Mouse (Mus musculus) MEL (cell line): ENCODE measurements around the gene St7. TPM values are rescaled to one million over a fixed set of nuclear protein-coding genes. Genes with fewer than 3 reads are reported as not detected.

ENCODE experiments used
- DNase-seq: peaks from one replicate; pipeline ENCODE4 v3.0.0; 2011; ENCODE audit warnings: low read depth, low spot score
- H3K27ac ChIP-seq: 2 replicates; pipeline ENCODE4 v1.5.1; 2012; ENCODE audit warnings: low read depth, mild to moderate bottlenecking, control low read depth, low read length, moderate library complexity; ENCODE audit not compliant: control insufficient read depth
- H3K27me3 ChIP-seq, 2 experiments: fragments of 150-350 bp in 1 of 2; sonication (generic) in 1 of 2; 2 replicates each; pipeline ENCODE4 v1.6.1; 2012; ENCODE audit warnings: low read length in 2 of 2, mild to moderate bottlenecking in 2 of 2, improper control_type of control experiment in 1 of 2, moderate library complexity in 1 of 2; ENCODE audit not compliant: insufficient read depth in 2 of 2, control insufficient read depth in 1 of 2
- H3K36me3 ChIP-seq, 2 experiments: 2 replicates each; pipeline ENCODE4 v1.6.1; 2012 to 2014; ENCODE audit warnings: low read length in 2 of 2, improper control_type of control experiment in 1 of 2, inconsistent platforms in 1 of 2, mild to moderate bottlenecking in 1 of 2; ENCODE audit not compliant: insufficient read depth in 2 of 2, control insufficient read depth in 1 of 2
- H3K4me1 ChIP-seq, 2 experiments: fragments of 150-350 bp in 1 of 2; sonication (generic) in 1 of 2; 2 replicates each; pipeline ENCODE4 v1.6.1; 2012; ENCODE audit warnings: low read length in 2 of 2, improper control_type of control experiment in 1 of 2, mild to moderate bottlenecking in 1 of 2; ENCODE audit not compliant: insufficient read depth in 2 of 2, control insufficient read depth in 1 of 2
- H3K4me3 ChIP-seq, 2 experiments: fragments of 150-350 bp in 1 of 2; sonication (generic) in 1 of 2; 2 replicates each; pipeline ENCODE4 v1.5.1; 2012; ENCODE audit warnings: low read depth in 2 of 2, low read length in 2 of 2, mild to moderate bottlenecking in 2 of 2, moderate library complexity in 2 of 2, control low read depth in 1 of 2, improper control_type of control experiment in 1 of 2; ENCODE audit not compliant: control insufficient read depth in 1 of 2, insufficient read depth in 1 of 2
- H3K79me2 ChIP-seq: 2 replicates; pipeline ENCODE4 v1.6.1; 2012; ENCODE audit warnings: mild to moderate bottlenecking, low read length, moderate library complexity; ENCODE audit not compliant: control insufficient read depth, poor library complexity, insufficient read depth
- H3K9ac ChIP-seq: 2 replicates; pipeline ENCODE4 v1.6.1; 2012; ENCODE audit warnings: low read depth, mild to moderate bottlenecking, control low read depth, low read length, moderate library complexity; ENCODE audit not compliant: control insufficient read depth, poor library complexity, severe bottlenecking
- H3K9me3 ChIP-seq: fragments of 150-350 bp; sonication (generic); replicated peaks from 2 replicates; pipeline ENCODE4 v1.6.1; 2012; ENCODE audit warnings: mild to moderate bottlenecking, low read length, improper control_type of control experiment, moderate library complexity; ENCODE audit not compliant: insufficient read depth
- E2F4 ChIP-seq: IDR thresholded peaks from 2 replicates; pipeline ENCODE4 v1.6.1; 2011; ENCODE audit warnings: low read depth, low read length, improper control_type of control experiment, borderline replicate concordance
- ELF1 ChIP-seq: IDR thresholded peaks from 2 replicates; pipeline ENCODE4 v1.6.1; 2014; ENCODE audit warnings: low read depth, mild to moderate bottlenecking, inconsistent platforms, low read length, improper control_type of control experiment, moderate library complexity
- HCFC1 ChIP-seq: IDR thresholded peaks from 2 replicates; pipeline ENCODE4 v1.6.1; 2012; ENCODE audit warnings: low read depth, mild to moderate bottlenecking, inconsistent platforms, low read length, improper control_type of control experiment, moderate library complexity
- JUND ChIP-seq: IDR thresholded peaks from 2 replicates; pipeline ENCODE4 v1.6.1; 2011; ENCODE audit warnings: low read depth, mild to moderate bottlenecking, improper control_type of control experiment, low read length
- MAZ ChIP-seq: IDR thresholded peaks from 2 replicates; pipeline ENCODE4 v1.6.1; 2012; ENCODE audit warnings: low read depth, mild to moderate bottlenecking, inconsistent platforms, low read length, improper control_type of control experiment
- MEF2A ChIP-seq: IDR thresholded peaks from 2 replicates; pipeline ENCODE4 v1.6.1; 2014; ENCODE audit warnings: low read depth, mild to moderate bottlenecking, inconsistent platforms, low read length, improper control_type of control experiment; ENCODE audit not compliant: poor library complexity, insufficient replicate concordance, severe bottlenecking; ENCODE audit errors: extremely low read depth
- MXI1 ChIP-seq: IDR thresholded peaks from 2 replicates; pipeline ENCODE4 v1.6.1; 2011; ENCODE audit warnings: mild to moderate bottlenecking, low read depth, low read length, improper control_type of control experiment
- NRF1 ChIP-seq: IDR thresholded peaks from 2 replicates; pipeline ENCODE4 v1.6.1; 2014; ENCODE audit warnings: low read depth, mild to moderate bottlenecking, inconsistent platforms, low read length, improper control_type of control experiment, moderate library complexity; ENCODE audit not compliant: poor library complexity, insufficient read depth, severe bottlenecking
- POLR2A ChIP-seq, 2 experiments: IDR thresholded peaks; 2 replicates each; pipeline ENCODE4 v1.6.1; 2011 to 2012; ENCODE audit warnings: low read length in 2 of 2, mild to moderate bottlenecking in 2 of 2, control low read depth in 1 of 2, improper control_type of control experiment in 1 of 2, low read depth in 1 of 2, moderate library complexity in 1 of 2; ENCODE audit not compliant: control insufficient read depth in 1 of 2, insufficient read depth in 1 of 2, poor library complexity in 1 of 2
- POLR2AphosphoS2 ChIP-seq: IDR thresholded peaks from 2 replicates; pipeline ENCODE4 v1.6.1; 2011; ENCODE audit warnings: low read length, improper control_type of control experiment
- RCOR1 ChIP-seq: IDR thresholded peaks from 2 replicates; pipeline ENCODE4 v1.6.1; 2012; ENCODE audit warnings: low read depth, mild to moderate bottlenecking, inconsistent platforms, low read length, improper control_type of control experiment
- SIN3A ChIP-seq: IDR thresholded peaks from 2 replicates; pipeline ENCODE4 v1.6.1; 2012; ENCODE audit warnings: low read length, improper control_type of control experiment, inconsistent platforms
- TAL1 ChIP-seq: IDR thresholded peaks from 2 replicates; pipeline ENCODE4 v1.6.1; 2012; ENCODE audit warnings: mild to moderate bottlenecking, inconsistent platforms, low read length, moderate library complexity, mixed read lengths
- ZC3H11A ChIP-seq: IDR thresholded peaks from 2 replicates; pipeline ENCODE4 v1.6.1; 2012; ENCODE audit warnings: low read depth, mild to moderate bottlenecking, inconsistent platforms, low read length, improper control_type of control experiment
- ZKSCAN1 ChIP-seq: IDR thresholded peaks from 2 replicates; pipeline ENCODE4 v1.6.1; 2012; ENCODE audit warnings: low read depth, mild to moderate bottlenecking, inconsistent platforms, low read length, improper control_type of control experiment, moderate library complexity
- polyA plus RNA-seq, 2 experiments: library from polyadenylated mRNA; stranded (reverse) in 1 of 2; unstranded in 1 of 2; fragments of >175 nt in 1 of 2; fragments of >200 nt in 1 of 2; gene quantifications; 2 replicates each; pipeline versions ENCODE4 v1.2.1 to v1.2.4; 2012; ENCODE audit warnings: low replicate concordance in 2 of 2, low read depth in 1 of 2; ENCODE audit not compliant: insufficient read length in 2 of 2, insufficient read depth in 1 of 2, missing spikeins in 1 of 2
- total RNA-seq: library from RNA; depleted of rRNA; stranded (reverse); fragments of 300-350 nt; gene quantifications from 2 replicates; pipeline ENCODE4 v1.2.3, GENCODE M21; 2012

St7 gene
- total and polyA plus RNA-seq, 3 experiments = 34.4 to 48.5 TPM; not detected in 1

- H3K9ac ChIP-seq = no peak overlapping the region
- H3K9me3 ChIP-seq = no peaks in the 10 kb centered on the region
- DNase-seq = no peak
- H3K27ac ChIP-seq = no peak overlapping the region
- H3K79me2 ChIP-seq = no peaks in the 10 kb centered on the region; the same call in 1 of the 2 replicates
- H3K4me3 ChIP-seq = no peak overlapping the region
- peaks cover 1 to 15% of the 10 kb centered on the region in 2 experiments; a peak in 2 of 4 replicates for H3K36me3 ChIP-seq
- no peaks in the 10 kb centered on the region for H3K27me3 ChIP-seq
- H3K4me1 ChIP-seq = peaks cover 3 to 10% of the 10 kb centered on the region in 2 experiments; a peak in 1 of 4 replicates
- TF ChIP-seq TAL1 (no peak), POLR2AphosphoS2 (no peak), E2F4 (no peak), ELF1 (no peak), ZC3H11A (no peak), HCFC1 (no peak), MAZ (no peak), POLR2A (IDR thresholded peaks at IDR 0.05; ENCODE audit: control insufficient read depth in 1 of 2, insufficient read depth in 1 of 2, low read depth in 1 of 2, low read length in 2 of 2, poor library complexity in 1 of 2) (no peak), RCOR1 (no peak), NRF1 (no peak), JUND (no peak), MXI1 (no peak), MEF2A (no peak), ZKSCAN1 (no peak)
These were observed 118.3 kb downstream of the St7 start for GRCm38 (mm10) chr6:17811063-17811462.

GRCm38 (mm10) chr6:17811531-17811930 is 118.8 kb downstream of the St7 start:
- DNase-seq = no peak
- 0 out of 2 replicates have a peak, but pooled peaks have one; percentile 14 for TF ChIP-seq RCOR1
- no peak for TF ChIP-seq SIN3A
- Histone ChIP-seq H3K9ac (no peak overlapping the region), H3K9me3 (no peaks in the 10 kb centered on the region), H3K36me3 (peaks cover 1 to 11% of the 10 kb centered on the region in 2 experiments; a peak in 2 of 4 replicates), H3K27me3 (no peaks in the 10 kb centered on the region), H3K79me2 (no peaks in the 10 kb centered on the region; the same call in 1 of the 2 replicates), H3K27ac (no peak overlapping the region), H3K4me3 (no peak overlapping the region), H3K4me1 (peaks cover 3 to 7% of the 10 kb centered on the region in 2 experiments; a peak in 1 of 4 replicates)
